16 mouse cellular contexts compared by ENCODE assay signal in genomic region chr19:59761218-59761617, GRCm38 (mm10).
"Had no signal": no experiment of that assay in that cellular context is flagged by ENCODE, and none has a peak within 500 bp of the region (broad histone marks: within the 10 kb centered on the region; RNA-seq: fewer than 3 reads in every experiment).

No protein-coding gene starts in this region.

- H3K27ac ChIP-seq: neural tube, embryonic 13.5 days; neural tube, embryonic 15.5 days; stomach, embryonic 15.5 days; stomach, postnatal 0 days had no signal

- H3K36me3 ChIP-seq: neural tube, embryonic 13.5 days; neural tube, embryonic 15.5 days; stomach, embryonic 15.5 days had no signal

- H3K27me3 ChIP-seq: neural tube, embryonic 13.5 days; neural tube, embryonic 15.5 days; stomach, embryonic 15.5 days had no signal

- H3K4me3 ChIP-seq: neural tube, embryonic 13.5 days; neural tube, embryonic 15.5 days; stomach, embryonic 15.5 days had no signal

- H3K9me3 ChIP-seq: neural tube, embryonic 13.5 days; neural tube, embryonic 15.5 days; stomach, embryonic 15.5 days had no signal

- H3K4me1 ChIP-seq: neural tube, embryonic 13.5 days; neural tube, embryonic 15.5 days; stomach, embryonic 15.5 days had no signal

- DNase-seq: retina, postnatal 1 day; right cerebral cortex, adult 18-20 months; right cerebral cortex, postnatal 14 days; right cerebral cortex, postnatal 25 days; right cerebral cortex, postnatal 4 days; spleen, adult 18-20 months; thymus, adult 18-20 months; thymus, adult 2 months; thymus, postnatal 14 days; thymus, postnatal 25 days; thymus, postnatal 36 days; thymus, postnatal 4 days had no signal
